ENCODE assay signal across 8 mouse cellular contexts in genomic region chr12:84249217-84249616, GRCm38 (mm10). TPM values are rescaled to one million over a fixed set of nuclear protein-coding genes. Genes with fewer than 3 reads are reported as not detected.
DNase-seq lines count a peak whose midpoint lies in the region; ATAC-seq and TF ChIP-seq lines count a peak whose summit lies in the region.

No protein-coding gene starts in this region.

- H3K9me3 ChIP-seq in midbrain, postnatal 0 days (ENCODE audit: low read length), result no peaks in the 10 kb centered on the region
- no peaks in the 10 kb centered on the region for H3K9me3 ChIP-seq in midbrain, embryonic 11.5 days (ENCODE audit: control insufficient read depth, low read length)
- H3K9me3 ChIP-seq in kidney, embryonic 16.5 days (ENCODE audit: low read length), result no peaks in the 10 kb centered on the region
- H3K9me3 ChIP-seq in liver, embryonic 14.5 days (ENCODE audit: control insufficient read depth, low read length), result no peaks in the 10 kb centered on the region

- no peak overlapping the region for H3K4me3 ChIP-seq in midbrain, postnatal 0 days (ENCODE audit: low read depth, low read length)
- H3K4me3 ChIP-seq in midbrain, embryonic 11.5 days (ENCODE audit: low read depth, low read length), result no peak overlapping the region
- no peak overlapping the region for H3K4me3 ChIP-seq in kidney, embryonic 16.5 days (ENCODE audit: low read length)
- H3K4me3 ChIP-seq in liver, embryonic 14.5 days (ENCODE audit: insufficient read depth in 1 of 2, low read depth in 2 of 2, low read length in 2 of 2), result no peak overlapping the region

- H3K4me2 ChIP-seq in midbrain, postnatal 0 days (ENCODE audit: low read depth, low read length, poor library complexity, severe bottlenecking), result no peak overlapping the region
- H3K4me2 ChIP-seq in midbrain, embryonic 11.5 days, result no peak overlapping the region
- no peak overlapping the region for H3K4me2 ChIP-seq in kidney, embryonic 16.5 days (replicated peaks; ENCODE audit: low read depth, low read length)
- no peak overlapping the region for H3K4me2 ChIP-seq in liver, embryonic 14.5 days (ENCODE audit: low read depth)

- DNase-seq in midbrain, postnatal 0 days (ENCODE audit: low spot score), result peak; percentile 81
- no peak for DNase-seq in midbrain, embryonic 11.5 days (ENCODE audit: low spot score, missing footprints)
- peak; percentile 65 to 66 for DNase-seq in cerebellum, adult 18-20 months
- peak; percentile 13 to 30 for DNase-seq in frontal cortex, postnatal 36 days (ENCODE audit: low spot score in 2 of 2)
- peak; percentile 51 to 66 (median 55) for DNase-seq in liver, embryonic 14.5 days (ENCODE audit: low read depth in 3 of 3, low spot score in 3 of 3)
- peak; percentile 66 for DNase-seq in retina, postnatal 7 days (ENCODE audit: low read depth, low spot score)
- DNase-seq in thymus, postnatal 4 days, result peak; percentile 73

- TF ChIP-seq EP300 in liver, embryonic 14.5 days (IDR thresholded peaks at IDR 0.05; ENCODE audit: low read depth), result no peak

- TF ChIP-seq CTCF in midbrain, postnatal 0 days (IDR thresholded peaks at IDR 0.05), result peak; percentile 86
- TF ChIP-seq CTCF in liver, embryonic 14.5 days (IDR thresholded peaks at IDR 0.05; ENCODE audit: low read depth), result peak; percentile 94

- no peak for ATAC-seq in midbrain, postnatal 0 days (ENCODE audit: low FRiP score)
- ATAC-seq in midbrain, embryonic 11.5 days (ENCODE audit: low FRiP score), result no peak
- ATAC-seq in kidney, embryonic 16.5 days (ENCODE audit: low FRiP score, low TSS enrichment), result 0 out of 2 replicates have a peak, but pooled peaks have one; percentile 54
- ATAC-seq in liver, embryonic 14.5 days (ENCODE audit: insufficient read depth), result peak; percentile 31; the same call in 1 of the 2 replicates

- no peaks in the 10 kb centered on the region for H3K27me3 ChIP-seq in midbrain, postnatal 0 days (ENCODE audit: insufficient read depth, low read length)
- no peaks in the 10 kb centered on the region for H3K27me3 ChIP-seq in midbrain, embryonic 11.5 days (ENCODE audit: control insufficient read depth, insufficient read depth, low read length)
- H3K27me3 ChIP-seq in kidney, embryonic 16.5 days (ENCODE audit: insufficient read depth, low read length), result no peaks in the 10 kb centered on the region
- no peaks in the 10 kb centered on the region for H3K27me3 ChIP-seq in liver, embryonic 14.5 days (ENCODE audit: control insufficient read depth, insufficient read depth, low read length)

- WGBS in midbrain, postnatal 0 days, result 4% methylated on average over 3 of the region's 3 CpGs
- 9% methylated on average over 3 of the region's 3 CpGs for WGBS in midbrain, embryonic 11.5 days
- 12% methylated on average over 3 of the region's 3 CpGs for WGBS in kidney, embryonic 16.5 days
- WGBS in liver, embryonic 14.5 days (ENCODE audit: insufficient replicate concordance), result 7% methylated on average over 3 of the region's 3 CpGs

- H3K4me1 ChIP-seq in midbrain, postnatal 0 days (ENCODE audit: insufficient read depth, low read length), result no peaks in the 10 kb centered on the region
- H3K4me1 ChIP-seq in midbrain, embryonic 11.5 days (ENCODE audit: control insufficient read depth, insufficient read depth, low read length), result no peaks in the 10 kb centered on the region
- H3K4me1 ChIP-seq in kidney, embryonic 16.5 days (ENCODE audit: insufficient read depth, low read length), result no peaks in the 10 kb centered on the region
- H3K4me1 ChIP-seq in liver, embryonic 14.5 days (replicated peaks; ENCODE audit: control insufficient read depth in 2 of 2, insufficient read depth in 2 of 2, low read length in 1 of 2), result no peaks in the 10 kb centered on the region

- no peak overlapping the region for H3K27ac ChIP-seq in midbrain, postnatal 0 days (ENCODE audit: low read depth, low read length)
- H3K27ac ChIP-seq in midbrain, embryonic 11.5 days (ENCODE audit: low read depth, low read length), result no peak overlapping the region
- no peak overlapping the region for H3K27ac ChIP-seq in kidney, embryonic 16.5 days (ENCODE audit: low read length)
- no peak overlapping the region for H3K27ac ChIP-seq in liver, embryonic 14.5 days

- no peak overlapping the region for H3K9ac ChIP-seq in midbrain, postnatal 0 days (replicated peaks; ENCODE audit: low read length, poor library complexity, severe bottlenecking)
- no peak overlapping the region for H3K9ac ChIP-seq in midbrain, embryonic 11.5 days (ENCODE audit: low read length)
- H3K9ac ChIP-seq in kidney, embryonic 16.5 days (replicated peaks; ENCODE audit: low read length), result no peak overlapping the region
- H3K9ac ChIP-seq in liver, embryonic 14.5 days (replicated peaks), result no peak overlapping the region

- no peaks in the 10 kb centered on the region for H3K36me3 ChIP-seq in midbrain, postnatal 0 days (ENCODE audit: insufficient read depth, low read length)
- no peaks in the 10 kb centered on the region for H3K36me3 ChIP-seq in midbrain, embryonic 11.5 days (ENCODE audit: control insufficient read depth, insufficient read depth, low read length)
- no peaks in the 10 kb centered on the region for H3K36me3 ChIP-seq in kidney, embryonic 16.5 days (ENCODE audit: insufficient read depth, low read length)
- H3K36me3 ChIP-seq in liver, embryonic 14.5 days (replicated peaks; ENCODE audit: control insufficient read depth, insufficient read depth, low read depth), result no peaks in the 10 kb centered on the region

RNA-seq across cellular contexts. Expression of gene Elmsan1, which starts 30.5 kb away (rescaled TPM):
- 8.5 and 15.6 TPM in 2 replicates for total RNA-seq in midbrain, postnatal 0 days (2014; rRNA removed)
- polyA plus RNA-seq in midbrain, postnatal 0 days (2015; fragmentation: Nextera tagmentation; extraction: Ambion mirVana), result 2.0 and 3.0 TPM in 2 replicates
- 3.4 and 3.9 TPM in 2 replicates for polyA plus RNA-seq in midbrain, embryonic 11.5 days (2014; fragmentation: Nextera tagmentation; extraction: Ambion mirVana)
- 8.6 and 9.3 TPM in 2 replicates for polyA plus RNA-seq in kidney, embryonic 16.5 days (2015; fragmentation: Nextera tagmentation; extraction: Ambion mirVana)
- polyA plus RNA-seq in liver, embryonic 14.5 days (2012; rRNA removed), result 3.9 and 4.3 TPM in 2 replicates
- 4.5 and 5.1 TPM in 2 replicates for polyA plus RNA-seq in liver, embryonic 14.5 days (2014; fragmentation: Nextera tagmentation; extraction: Ambion mirVana)

RNA-seq across cellular contexts. Expression of gene Ptgr2, which starts 35.8 kb away (rescaled TPM):
- total RNA-seq in midbrain, postnatal 0 days (2014; rRNA removed), result 13.6 and 16.5 TPM in 2 replicates
- polyA plus RNA-seq in midbrain, postnatal 0 days (2015; fragmentation: Nextera tagmentation; extraction: Ambion mirVana), result 18.8 and 19.6 TPM in 2 replicates
- 18.6 and 18.8 TPM in 2 replicates for polyA plus RNA-seq in midbrain, embryonic 11.5 days (2014; fragmentation: Nextera tagmentation; extraction: Ambion mirVana)
- 32.5 and 34.8 TPM in 2 replicates for polyA plus RNA-seq in kidney, embryonic 16.5 days (2015; fragmentation: Nextera tagmentation; extraction: Ambion mirVana)
- polyA plus RNA-seq in liver, embryonic 14.5 days (2012; rRNA removed), result 7.4 and 13.3 TPM in 2 replicates
- 22.9 and 24.1 TPM in 2 replicates for polyA plus RNA-seq in liver, embryonic 14.5 days (2014; fragmentation: Nextera tagmentation; extraction: Ambion mirVana)

Comparison
In these comparisons a context has a peak if more than half of its experiments do, and no peak if none do; other contexts are left out.
1. ATAC-seq: peak in kidney, embryonic 16.5 days (single experiment) and liver, embryonic 14.5 days (single experiment); none in midbrain, postnatal 0 days (single experiment) and midbrain, embryonic 11.5 days (single experiment).